Mouse (Mus musculus) heart, postnatal 0 days (tissue): ENCODE data around the gene Sinhcaf.

Experiments
- CTCF ChIP-seq: IDR thresholded peaks from 2 replicates; pipeline ENCODE4 v1.5.1; 2016; ENCODE audit warnings: antibody characterized with exemption, control low read depth, low read depth
- EP300 ChIP-seq: IDR thresholded peaks from 2 replicates; pipeline ENCODE4 v1.6.1; 2016; ENCODE audit warnings: antibody characterized with exemption, low read depth

- no peak for TF ChIP-seq CTCF
- TF ChIP-seq EP300 = no peak
Measured at GRCm38 (mm10) chr6:148943695-148944094, 2.6 kb downstream of the Sinhcaf start.
